Mouse (Mus musculus) intestine, postnatal 0 days (tissue): ENCODE data around the gene Mrps21. TPM values are rescaled to one million over a fixed set of nuclear protein-coding genes. Genes with fewer than 3 reads are reported as not detected.

Source experiments
- ATAC-seq: fragments of 200-750 bp; cut with Nextera tagmentation; 2 replicates; pipeline ENCODE4 v1.8.0; 2017; ENCODE audit warnings: mild to moderate bottlenecking, moderate TSS enrichment, moderate library complexity
- H3K27ac ChIP-seq: fragments of 300-500 bp; sonication (generic); 2 replicates; pipeline ENCODE4 v1.5.1; 2014; ENCODE audit warnings: mild to moderate bottlenecking, low read depth, low read length, moderate library complexity
- H3K27me3 ChIP-seq: fragments of 300-500 bp; sonication (generic); replicated peaks from 2 replicates; pipeline ENCODE4 v1.6.1; 2014; ENCODE audit warnings: low read length, mixed read lengths; ENCODE audit not compliant: control insufficient read depth, insufficient read depth
- H3K36me3 ChIP-seq: fragments of 300-500 bp; sonication (generic); 2 replicates; pipeline ENCODE4 v1.6.1; 2014; ENCODE audit warnings: mild to moderate bottlenecking, moderate library complexity; ENCODE audit not compliant: control insufficient read depth, insufficient read depth
- H3K4me1 ChIP-seq: fragments of 300-500 bp; sonication (generic); replicated peaks from 2 replicates; pipeline ENCODE4 v1.6.1; 2014; ENCODE audit warnings: antibody characterized with exemption, low read length, mixed read lengths; ENCODE audit not compliant: control insufficient read depth, insufficient read depth
- H3K4me2 ChIP-seq: fragments of 300-500 bp; sonication (generic); replicated peaks from 2 replicates; pipeline ENCODE4 v1.6.1; 2014; ENCODE audit warnings: low read depth, mild to moderate bottlenecking, moderate library complexity
- H3K4me3 ChIP-seq: fragments of 300-500 bp; sonication (generic); 2 replicates; pipeline ENCODE4 v1.5.1; 2014; ENCODE audit warnings: low read depth, low read length
- H3K9ac ChIP-seq: fragments of 300-500 bp; sonication (generic); 2 replicates; pipeline ENCODE4 v1.6.1; 2014; ENCODE audit warnings: mild to moderate bottlenecking, low read depth, low read length
- H3K9me3 ChIP-seq: fragments of 300-500 bp; sonication (generic); 2 replicates; pipeline ENCODE4 v1.6.1; 2016; ENCODE audit warnings: mixed run types; ENCODE audit not compliant: control insufficient read depth
- CTCF ChIP-seq: sonication (generic); IDR thresholded peaks from 2 replicates; pipeline ENCODE4 v1.5.1; 2016; ENCODE audit warnings: low read depth, mild to moderate bottlenecking, control low read depth, antibody characterized with exemption, moderate library complexity
- whole genome bisulfite sequencing: fragments of 180-500 bp; shearing (Covaris S2); extraction: QIAGEN DNeasy Blood & Tissue Kit; methylation state at CpG from one replicate; pipeline ENCODE4 v1.1.7; 2014; 5-methylcytosine and 5-hydroxymethylcytosine counted together
- polyA plus RNA-seq: library from polyadenylated mRNA; unstranded; fragments of >200 nt; fragmentation: Nextera tagmentation; extraction: Ambion mirVana; gene quantifications from 2 replicates; pipeline ENCODE4 v1.2.1, GENCODE M21; 2015

The Mrps21 gene
- polyA plus RNA-seq, 1 experiment from 2014 or later = 353 TPM

GRCm38 (mm10) chr3:95893126-95893525, 21.8 kb upstream of the Mrps21 start:
- WGBS = 16% methylated on average over 7 of the region's 7 CpGs
- H3K27ac ChIP-seq = peak overlapping the region; percentile 60
- no peak for ATAC-seq
- 0 out of 2 replicates have a peak, but pooled peaks cover 3% of the 10 kb centered on the region for H3K4me1 ChIP-seq
- TF ChIP-seq CTCF = no peak
- peaks cover 3% of the 10 kb centered on the region; the same call in 1 of the 2 replicates for H3K36me3 ChIP-seq
- no peaks in the 10 kb centered on the region for H3K9me3 ChIP-seq
- peak overlapping the region; percentile 71; the same call in 1 of the 2 replicates for H3K9ac ChIP-seq
- H3K4me2 ChIP-seq = peak overlapping the region; percentile 57
- H3K27me3 ChIP-seq = no peaks in the 10 kb centered on the region
- peak overlapping the region; percentile 67 for H3K4me3 ChIP-seq

GRCm38 (mm10) chr3:95892066-95893052, 21.0 kb upstream of the Mrps21 start:
- peak overlapping the region; percentile 30; the same call in 1 of the 2 replicates for H3K27ac ChIP-seq
- H3K36me3 ChIP-seq = no peaks in the 10 kb centered on the region
- H3K9ac ChIP-seq = peak overlapping the region; percentile 26; the same call in 1 of the 2 replicates
- WGBS = 42% methylated on average over 11 of the region's 11 CpGs
- no peaks in the 10 kb centered on the region for H3K9me3 ChIP-seq
- 0 out of 2 replicates have a peak, but pooled peaks cover 3% of the 10 kb centered on the region for H3K4me1 ChIP-seq
- H3K4me3 ChIP-seq = no peak overlapping the region; the same call in 1 of the 2 replicates
- peak overlapping the region; percentile 44 for H3K4me2 ChIP-seq
- H3K27me3 ChIP-seq = no peaks in the 10 kb centered on the region
- TF ChIP-seq CTCF = no peak
- no peak for ATAC-seq

GRCm38 (mm10) chr3:95891211-95892065, 20.1 kb upstream of the Mrps21 start, which contains the start of gene BC028528:
Gene BC028528, minus strand, starts transcription at chr3:95892005.
- no peaks in the 10 kb centered on the region for H3K9me3 ChIP-seq
- WGBS = 28% methylated on average over 12 of the region's 12 CpGs
- no peak for ATAC-seq

GRCm38 (mm10) chr3:95889664-95890063, 18.3 kb upstream of the Mrps21 start:
- Histone ChIP-seq H3K9me3 (no peaks in the 10 kb centered on the region), H3K4me3 (no peak overlapping the region), H3K36me3 (no peaks in the 10 kb centered on the region; the same call in 1 of the 2 replicates), H3K27ac (no peak overlapping the region), H3K27me3 (no peaks in the 10 kb centered on the region), H3K4me2 (no peak overlapping the region), H3K9ac (no peak overlapping the region), H3K4me1 (0 out of 2 replicates have a peak, but pooled peaks cover 3% of the 10 kb centered on the region)
- ATAC-seq = no peak
- TF ChIP-seq CTCF = no peak
- WGBS = 87% methylated on average over 3 of the region's 3 CpGs

More at GRCm38 (mm10) chr3:95891211-95892065, 20.1 kb upstream of the Mrps21 start, which contains the start of gene BC028528:
- H3K9ac ChIP-seq = peak within 1 kb of the TSS; percentile 26; the same call in 1 of the 2 replicates
- no peaks in the 10 kb centered on the region for H3K36me3 ChIP-seq
- H3K27me3 ChIP-seq = no peaks in the 10 kb centered on the region
- 0 out of 2 replicates have a peak, but pooled peaks cover 3% of the 10 kb centered on the region for H3K4me1 ChIP-seq
- no peak for TF ChIP-seq CTCF
- peak within 1 kb of the TSS; percentile 41 for H3K27ac ChIP-seq
- peak within 1 kb of the TSS; percentile 44 for H3K4me2 ChIP-seq
- H3K4me3 ChIP-seq = peak within 1 kb of the TSS; percentile 27

- no peak for TF ChIP-seq CTCF
- WGBS = 57% methylated on average over 4 of the region's 4 CpGs
- Histone ChIP-seq H3K4me2 (no peak overlapping the region), H3K4me1 (no peaks in the 10 kb centered on the region), H3K27me3 (no peaks in the 10 kb centered on the region), H3K9me3 (no peaks in the 10 kb centered on the region), H3K36me3 (no peaks in the 10 kb centered on the region; the same call in 1 of the 2 replicates), H3K9ac (no peak overlapping the region), H3K27ac (no peak overlapping the region), H3K4me3 (no peak overlapping the region)
- 0 out of 2 replicates have a peak, but pooled peaks have one; percentile 10 for ATAC-seq
Measured at GRCm38 (mm10) chr3:95887596-95887995, 16.3 kb upstream of the Mrps21 start.
